Mouse (Mus musculus) urinary bladder, postnatal 4 days (tissue): ENCODE measurements around the gene Mphosph10.
A peak's percentile ranks its signal among the peaks of the same experiment; 100 is the strongest.

ENCODE experiments used
- DNase-seq, 2 experiments: peaks; one replicate each; pipeline ENCODE4 v3.0.0; 2021 to 2022; ENCODE audit warnings: low spot score in 2 of 2

The Mphosph10 gene

GRCm38 (mm10) chr7:64351087-64351486 is 41.0 kb downstream of the Mphosph10 start:
- no peak for DNase-seq

DNA sequence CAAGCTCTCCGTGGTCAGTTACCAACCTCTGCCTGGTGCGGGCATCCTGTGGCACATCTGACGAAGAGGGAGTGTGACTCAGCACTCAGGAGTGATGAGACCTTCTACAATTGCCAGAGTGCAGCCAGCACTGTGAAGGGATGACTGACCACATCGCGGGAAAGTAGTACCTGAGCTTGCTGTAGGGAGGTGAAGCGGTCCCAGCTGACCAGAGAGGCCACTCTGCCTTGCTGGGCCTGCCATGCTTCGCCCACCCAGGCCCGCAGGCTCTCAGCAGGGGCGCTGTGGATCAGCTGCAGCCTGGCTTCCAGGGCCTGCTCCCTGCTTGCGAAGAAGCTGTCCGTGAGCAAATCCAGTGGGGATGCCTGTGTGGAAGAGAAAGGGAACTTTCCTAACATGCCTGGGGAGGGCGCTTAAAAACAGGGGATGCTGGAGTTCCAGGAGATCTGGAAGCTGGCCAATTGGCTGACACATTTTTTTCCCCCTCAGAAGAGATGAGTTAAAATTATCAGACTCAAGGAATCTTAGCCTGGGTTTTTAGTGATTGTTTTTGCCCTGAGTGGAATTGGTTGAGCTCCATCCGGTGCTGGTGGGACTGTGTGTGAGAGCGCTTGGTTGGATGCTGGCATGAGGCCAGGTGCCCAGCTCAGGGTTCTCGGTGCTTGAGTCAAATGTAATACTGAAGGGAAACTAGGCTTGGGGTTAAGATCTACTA is 42.8 kb downstream of the Mphosph10 start:
- no peak for DNase-seq

DNA sequence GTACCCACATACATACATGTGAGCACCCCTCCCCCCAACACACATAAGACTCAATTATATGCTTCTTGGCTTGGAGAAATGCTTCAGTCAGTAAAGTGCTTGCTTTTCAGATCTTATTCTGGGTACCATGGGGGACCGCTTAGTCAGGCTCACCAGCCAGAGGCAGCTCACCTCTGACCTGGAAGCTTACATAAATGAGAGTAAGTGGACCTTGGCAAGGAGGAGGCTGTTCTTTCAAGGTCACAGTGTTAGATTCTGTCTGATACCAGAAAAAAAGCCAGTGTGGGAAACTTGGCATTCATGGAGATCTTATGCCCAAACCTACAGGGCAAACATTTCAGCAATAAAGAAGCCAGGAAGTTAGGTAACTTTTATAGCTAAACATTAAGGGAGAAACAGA is 44.3 kb downstream of the Mphosph10 start:
- DNase-seq: no peak

DNA sequence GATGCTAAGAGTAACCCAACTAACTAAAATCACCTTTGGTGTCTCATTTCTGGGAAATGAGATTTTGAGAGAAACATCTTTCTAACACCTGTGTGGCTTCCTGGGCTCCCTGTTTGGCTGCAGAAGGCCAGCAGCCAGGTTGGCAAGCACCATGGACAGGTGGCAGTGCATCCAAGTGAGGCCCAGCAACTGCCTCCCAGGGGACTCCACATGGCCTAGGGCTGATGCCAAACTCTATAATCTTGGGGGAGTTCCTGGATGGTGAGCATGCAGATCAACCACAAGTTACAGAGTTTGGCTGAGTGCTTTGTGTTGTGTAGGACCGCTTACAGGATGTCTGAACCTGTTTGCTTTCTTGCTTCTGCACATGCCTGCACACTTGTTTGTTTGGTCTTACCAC is 59.4 kb downstream of the Mphosph10 start:
- no peak for DNase-seq

DNA sequence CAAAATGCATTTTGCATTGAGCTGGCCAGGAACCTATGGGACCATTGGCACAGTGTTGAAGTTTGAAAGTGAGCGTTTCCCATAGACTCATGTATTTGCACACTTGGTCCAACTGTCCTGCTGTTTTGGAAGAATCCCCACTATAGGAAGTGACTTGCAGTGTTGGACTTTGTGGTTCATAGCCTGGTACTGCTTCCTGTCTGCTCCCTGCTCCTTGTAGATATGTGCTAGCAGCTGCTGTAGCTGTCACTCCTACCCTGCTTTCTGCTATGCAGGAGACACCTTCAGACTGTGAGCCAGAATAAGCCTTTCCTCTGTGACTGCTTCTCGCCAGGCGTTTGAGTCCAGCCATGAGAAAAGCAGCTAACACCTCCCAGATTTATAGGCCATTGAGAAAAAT is 60.8 kb downstream of the Mphosph10 start:
- no peak for DNase-seq

- no peak for DNase-seq
Observed at GRCm38 (mm10) chr7:64327486-64327885, 64.6 kb downstream of the Mphosph10 start.

DNA sequence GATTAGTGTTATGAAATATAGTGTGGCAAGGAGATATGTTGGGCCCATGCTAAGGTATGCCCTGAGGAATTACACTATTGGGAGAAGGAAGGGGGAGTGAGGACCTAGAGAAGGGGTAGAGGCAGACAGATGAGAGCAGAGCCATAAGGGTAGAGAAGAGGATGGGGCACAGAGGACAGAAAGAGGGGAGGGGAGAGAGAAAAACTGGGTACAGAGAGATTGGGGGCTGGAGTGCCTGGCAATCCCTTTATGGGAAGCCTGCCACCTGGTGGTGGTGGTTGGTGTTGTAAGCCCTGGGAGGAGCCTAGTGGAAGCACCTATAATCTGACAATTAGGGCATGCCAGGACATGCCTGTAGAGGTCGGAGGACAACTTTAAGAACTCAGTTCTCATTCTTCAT is 65.2 kb downstream of the Mphosph10 start:
- DNase-seq: peak; percentile 56 to 84
